Mouse (Mus musculus) lung, embryonic 14.5 days (tissue): ENCODE measurements around the gene Hsh2d. TPM values are rescaled to one million over a fixed set of nuclear protein-coding genes. Genes with fewer than 3 reads are reported as not detected.

Experiments
- ATAC-seq: fragments of 200-750 bp; cut with Nextera tagmentation; 2 replicates; pipeline ENCODE4 v1.8.0; 2017; ENCODE audit warnings: mild to moderate bottlenecking, moderate TSS enrichment, moderate library complexity; ENCODE audit not compliant: insufficient read depth
- DNase-seq: peaks from one replicate; pipeline ENCODE4 v3.0.0-alpha.2; 2015
- H3K27ac ChIP-seq: fragments of 300-500 bp; sonication (generic); 2 replicates; pipeline ENCODE4 v1.5.1; 2014; ENCODE audit warnings: low read depth, mild to moderate bottlenecking, moderate library complexity
- H3K27me3 ChIP-seq: fragments of 300-500 bp; sonication (generic); 2 replicates; pipeline ENCODE4 v1.6.1; 2014; ENCODE audit warnings: low read length, control low read depth; ENCODE audit not compliant: insufficient read depth
- H3K36me3 ChIP-seq: fragments of 300-500 bp; sonication (generic); 2 replicates; pipeline ENCODE4 v1.6.1; 2014; ENCODE audit warnings: control low read depth; ENCODE audit not compliant: insufficient read depth
- H3K4me1 ChIP-seq: fragments of 300-500 bp; sonication (generic); 2 replicates; pipeline ENCODE4 v1.6.1; 2014; ENCODE audit warnings: antibody characterized with exemption, control low read depth; ENCODE audit not compliant: insufficient read depth
- H3K4me2 ChIP-seq: fragments of 300-500 bp; sonication (generic); 2 replicates; pipeline ENCODE4 v1.6.1; 2014; ENCODE audit warnings: mild to moderate bottlenecking
- H3K4me3 ChIP-seq: fragments of 300-500 bp; sonication (generic); 2 replicates; pipeline ENCODE4 v1.5.1; 2014; ENCODE audit warnings: low read depth, low read length
- H3K9ac ChIP-seq: fragments of 300-500 bp; sonication (generic); 2 replicates; pipeline ENCODE4 v1.6.1; 2014
- H3K9me3 ChIP-seq: fragments of 300-500 bp; sonication (generic); 2 replicates; pipeline ENCODE4 v1.6.1; 2016; ENCODE audit warnings: low read depth, low read length, control low read depth
- CTCF ChIP-seq: IDR thresholded peaks from 2 replicates; pipeline ENCODE4 v1.5.1; 2016; ENCODE audit warnings: antibody characterized with exemption, low read depth
- WGBS: fragments of 180-500 bp; shearing (Covaris S2); extraction: QIAGEN DNeasy Blood & Tissue Kit; methylation state at CpG from one replicate; pipeline ENCODE4 v1.1.7; 2014; 5-methylcytosine and 5-hydroxymethylcytosine counted together
- polyA plus RNA-seq: library from polyadenylated mRNA; unstranded; fragments of >200 nt; fragmentation: Nextera tagmentation; extraction: Ambion mirVana; gene quantifications from 2 replicates; pipeline ENCODE4 v1.2.1, GENCODE M21; 2014

Gene Hsh2d
- polyA plus RNA-seq, 1 experiment from 2014 or later = 0.51 TPM

- Histone ChIP-seq H3K27ac (peak within 1 kb of the TSS; percentile 91), H3K4me3 (peak within 1 kb of the TSS; percentile 66), H3K27me3 (no peaks in the 10 kb centered on the region), H3K9me3 (no peaks in the 10 kb centered on the region), H3K4me1 (no peaks in the 10 kb centered on the region; the same call in 1 of the 2 replicates), H3K4me2 (peak within 1 kb of the TSS; percentile 68), H3K36me3 (peaks cover 9% of the 10 kb centered on the region; the same call in 1 of the 2 replicates), H3K9ac (peak within 1 kb of the TSS; percentile 58)
- peak; percentile 95 for ATAC-seq
- TF ChIP-seq CTCF = peak; percentile 83
- WGBS = under 1% methylated on average over 54 of the region's 54 CpGs
- DNase-seq = peak; percentile 100
Observed at GRCm38 (mm10) chr8:72239499-72240402, 50.3 kb downstream of the Hsh2d start, which contains the start of gene Ap1m1. TSS of gene Ap1m1 (plus strand) at chr8:72240018.

- TF ChIP-seq CTCF = no peak
- Histone ChIP-seq H3K36me3 (peaks cover 12% of the 10 kb centered on the region; the same call in 1 of the 2 replicates), H3K27me3 (no peaks in the 10 kb centered on the region), H3K27ac (peak overlapping the region; percentile 91), H3K9me3 (no peaks in the 10 kb centered on the region), H3K4me2 (peak overlapping the region; percentile 68), H3K4me1 (no peaks in the 10 kb centered on the region; the same call in 1 of the 2 replicates), H3K9ac (peak overlapping the region; percentile 58), H3K4me3 (peak overlapping the region; percentile 66)
- WGBS = under 1% methylated on average over 24 of the region's 24 CpGs
- DNase-seq = no peak
- ATAC-seq = peak; percentile 59
Observed at GRCm38 (mm10) chr8:72240403-72240763, 50.9 kb downstream of the Hsh2d start.

- ATAC-seq (no peak), DNase-seq (no peak)
- no peaks in the 10 kb centered on the region for H3K9me3 ChIP-seq
- H3K27ac ChIP-seq = no peak overlapping the region
- H3K36me3 ChIP-seq = peaks cover 12% of the 10 kb centered on the region; the same call in 1 of the 2 replicates
- H3K4me3 ChIP-seq = peak overlapping the region; percentile 66
- peak overlapping the region; percentile 58 for H3K9ac ChIP-seq
- H3K27me3 ChIP-seq = no peaks in the 10 kb centered on the region
- H3K4me1 ChIP-seq = no peaks in the 10 kb centered on the region; the same call in 1 of the 2 replicates
- H3K4me2 ChIP-seq = peak overlapping the region; percentile 68
- TF ChIP-seq CTCF = no peak
- 69% methylated on average over 7 of the region's 7 CpGs for whole genome bisulfite sequencing
Observed at GRCm38 (mm10) chr8:72240951-72241350, 51.5 kb downstream of the Hsh2d start.

GRCm38 (mm10) chr8:72242226-72242625 lies 52.8 kb downstream of the Hsh2d start:
- Histone ChIP-seq H3K4me1 (no peaks in the 10 kb centered on the region; the same call in 1 of the 2 replicates), H3K27me3 (no peaks in the 10 kb centered on the region), H3K4me2 (no peak overlapping the region), H3K4me3 (no peak overlapping the region), H3K27ac (no peak overlapping the region), H3K9ac (no peak overlapping the region), H3K9me3 (no peaks in the 10 kb centered on the region), H3K36me3 (peaks cover 12% of the 10 kb centered on the region; the same call in 1 of the 2 replicates)
- ATAC-seq (no peak), DNase-seq (no peak)
- WGBS = 97% methylated on average over 1 of the region's 1 CpGs
- TF ChIP-seq CTCF = no peak

- DNase-seq (no peak), ATAC-seq (no peak)
- H3K4me1 ChIP-seq = no peaks in the 10 kb centered on the region; the same call in 1 of the 2 replicates
- no peak overlapping the region for H3K4me2 ChIP-seq
- 56% methylated on average over 2 of the region's 2 CpGs for WGBS
- H3K9ac ChIP-seq = no peak overlapping the region
- peaks cover 16% of the 10 kb centered on the region; the same call in 1 of the 2 replicates for H3K36me3 ChIP-seq
- H3K9me3 ChIP-seq = no peaks in the 10 kb centered on the region
- no peak overlapping the region for H3K27ac ChIP-seq
- H3K27me3 ChIP-seq = no peaks in the 10 kb centered on the region
- no peak for TF ChIP-seq CTCF
- H3K4me3 ChIP-seq = no peak overlapping the region
Observed at GRCm38 (mm10) chr8:72244610-72245009, 55.2 kb downstream of the Hsh2d start.

Other genes with a start within 250 kb of the Hsh2d start
- 25.7 and 26.2 TPM in 2 replicates for gene Zfp961, start 238.6 kb upstream of the Hsh2d start, polyA plus RNA-seq
- 0.93 and 2.2 TPM in 2 replicates for gene Cyp4f18, start 180.0 kb upstream of the Hsh2d start, polyA plus RNA-seq
- not detected in 2 replicates for gene Olfr372, start 148.4 kb upstream of the Hsh2d start, polyA plus RNA-seq
- gene Olfr373, start 106.5 kb upstream of the Hsh2d start, polyA plus RNA-seq = not detected in 2 replicates
- gene Olfr374, start 82.6 kb upstream of the Hsh2d start, polyA plus RNA-seq = 0.01 and 0.04 TPM in 2 replicates
- gene Tpm4, start 54.7 kb upstream of the Hsh2d start, polyA plus RNA-seq = 849 and 861 TPM in 2 replicates
- 90.0 and 103 TPM in 2 replicates for gene Rab8a, start 28.4 kb upstream of the Hsh2d start, polyA plus RNA-seq
- 0.24 TPM in 1 of 2 replicates, not detected in the other for gene Cib3, start 23.2 kb downstream of the Hsh2d start, polyA plus RNA-seq
- not detected in 2 replicates for gene Gm11034, start 24.0 kb downstream of the Hsh2d start, polyA plus RNA-seq
- 65.3 and 69.6 TPM in 2 replicates for gene Fam32a, start 30.1 kb downstream of the Hsh2d start, polyA plus RNA-seq
- 102 and 104 TPM in 2 replicates for gene Ap1m1, start 50.4 kb downstream of the Hsh2d start, polyA plus RNA-seq
- gene Gm10282, start 115.6 kb downstream of the Hsh2d start, polyA plus RNA-seq = 38.2 TPM in 2 replicates
- gene Klf2, start 129.4 kb downstream of the Hsh2d start, polyA plus RNA-seq = 14.3 and 15.2 TPM in 2 replicates
- gene Eps15l1, start 231.8 kb downstream of the Hsh2d start, polyA plus RNA-seq = 68.6 and 69.4 TPM in 2 replicates